Mouse (Mus musculus): ENCODE measurements around the gene Ubald2.
"Not testable (repeated sequence)": the region's sequence is repeated elsewhere in the genome, so short reads cannot be mapped to it uniquely, and the experiment has no call there.

The Ubald2 gene

DNA sequence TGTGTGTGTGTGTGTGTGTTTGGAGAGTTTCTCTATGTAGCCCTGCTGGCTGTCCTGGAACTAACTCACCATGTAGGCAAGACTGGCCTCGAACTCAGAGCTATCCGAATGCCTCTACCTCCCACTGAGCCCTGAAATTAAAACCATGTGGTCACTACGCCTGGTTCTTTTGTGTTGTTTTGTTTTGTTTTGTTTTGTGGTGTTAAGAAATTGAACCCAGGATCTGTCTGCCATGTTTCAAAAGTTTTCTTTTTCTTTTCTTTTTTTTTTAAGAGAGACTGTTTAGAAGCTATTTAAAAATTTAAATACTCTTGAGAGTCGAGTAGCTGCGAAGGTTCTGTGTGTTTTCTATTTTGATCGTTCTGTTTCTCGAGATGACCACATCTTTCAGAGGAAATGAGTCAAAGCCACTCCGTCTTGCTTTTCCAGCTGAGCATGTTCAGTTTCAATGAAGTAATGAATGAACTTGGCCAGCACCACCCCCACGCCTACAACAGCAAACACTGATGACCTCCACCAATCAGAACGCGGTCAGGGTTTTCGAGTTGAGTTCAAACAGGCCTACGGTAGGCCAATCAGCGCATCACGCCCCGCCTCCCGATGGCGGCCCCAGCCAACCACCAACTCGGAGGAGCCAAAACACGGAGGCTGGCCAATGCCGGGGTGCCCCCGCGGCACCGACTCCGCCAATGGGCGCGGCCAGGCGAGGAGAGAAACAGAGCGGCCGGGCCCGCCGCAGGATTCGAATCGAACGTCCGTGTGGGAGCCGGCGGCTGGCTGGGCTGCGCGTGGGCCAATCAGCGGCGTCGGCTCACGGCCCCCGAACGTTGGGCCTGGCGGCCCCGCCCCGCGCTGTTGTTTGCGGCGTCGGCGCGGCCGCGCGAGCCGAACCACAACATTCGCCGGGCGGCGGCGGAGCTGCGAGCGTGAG, at the start of gene Ubald2:
Gene Ubald2 (plus strand): TSS at position 739 of the 931 bp plus-strand sequence.
- DNase-seq (ENCODE audit: low spot score in 2 of 2): peak; percentile 98 to 100

DNA sequence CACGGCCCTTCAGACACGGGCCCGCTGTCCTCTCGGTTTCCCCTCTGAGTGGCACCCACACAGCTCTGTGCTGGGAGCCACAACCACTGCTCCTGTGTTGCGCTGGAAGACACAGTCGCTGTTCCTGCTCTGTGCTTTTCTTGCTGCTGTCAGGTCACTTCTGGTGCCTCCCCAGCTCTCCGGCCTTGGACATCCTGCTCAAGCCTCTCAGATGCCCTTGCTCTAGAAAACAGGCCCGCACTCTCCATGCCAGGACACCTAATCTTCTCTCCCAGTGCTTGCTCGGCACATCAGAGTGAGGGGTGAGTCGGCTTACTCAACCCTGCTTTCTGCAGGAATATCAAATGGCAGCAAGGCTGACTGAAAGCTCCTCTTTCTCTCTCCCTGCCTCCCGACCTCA, 49.7 kb upstream of the Ubald2 start:
- no peak for DNase-seq (ENCODE audit: low spot score in 2 of 2)

DNA sequence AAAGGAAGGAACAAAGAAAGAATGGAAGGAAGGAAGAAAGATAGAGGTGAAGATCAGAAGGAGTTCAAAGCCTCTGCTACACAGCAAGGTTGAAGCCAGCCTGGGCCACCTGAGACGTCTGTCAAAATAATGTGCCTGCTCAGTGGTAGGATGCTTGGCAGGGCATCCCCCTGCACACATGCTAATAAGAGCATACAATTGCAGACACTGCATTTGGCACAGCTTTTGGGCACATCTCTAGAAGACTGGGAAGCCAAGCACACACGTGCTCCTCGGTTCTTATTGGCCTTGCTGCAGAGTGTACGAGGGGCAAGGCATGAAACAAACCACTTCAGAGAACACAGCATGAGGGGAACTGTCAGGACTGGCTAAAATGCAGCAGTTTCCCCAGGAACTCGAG, 47.9 kb upstream of the Ubald2 start:
- no peak for DNase-seq (ENCODE audit: low spot score in 2 of 2)

DNA sequence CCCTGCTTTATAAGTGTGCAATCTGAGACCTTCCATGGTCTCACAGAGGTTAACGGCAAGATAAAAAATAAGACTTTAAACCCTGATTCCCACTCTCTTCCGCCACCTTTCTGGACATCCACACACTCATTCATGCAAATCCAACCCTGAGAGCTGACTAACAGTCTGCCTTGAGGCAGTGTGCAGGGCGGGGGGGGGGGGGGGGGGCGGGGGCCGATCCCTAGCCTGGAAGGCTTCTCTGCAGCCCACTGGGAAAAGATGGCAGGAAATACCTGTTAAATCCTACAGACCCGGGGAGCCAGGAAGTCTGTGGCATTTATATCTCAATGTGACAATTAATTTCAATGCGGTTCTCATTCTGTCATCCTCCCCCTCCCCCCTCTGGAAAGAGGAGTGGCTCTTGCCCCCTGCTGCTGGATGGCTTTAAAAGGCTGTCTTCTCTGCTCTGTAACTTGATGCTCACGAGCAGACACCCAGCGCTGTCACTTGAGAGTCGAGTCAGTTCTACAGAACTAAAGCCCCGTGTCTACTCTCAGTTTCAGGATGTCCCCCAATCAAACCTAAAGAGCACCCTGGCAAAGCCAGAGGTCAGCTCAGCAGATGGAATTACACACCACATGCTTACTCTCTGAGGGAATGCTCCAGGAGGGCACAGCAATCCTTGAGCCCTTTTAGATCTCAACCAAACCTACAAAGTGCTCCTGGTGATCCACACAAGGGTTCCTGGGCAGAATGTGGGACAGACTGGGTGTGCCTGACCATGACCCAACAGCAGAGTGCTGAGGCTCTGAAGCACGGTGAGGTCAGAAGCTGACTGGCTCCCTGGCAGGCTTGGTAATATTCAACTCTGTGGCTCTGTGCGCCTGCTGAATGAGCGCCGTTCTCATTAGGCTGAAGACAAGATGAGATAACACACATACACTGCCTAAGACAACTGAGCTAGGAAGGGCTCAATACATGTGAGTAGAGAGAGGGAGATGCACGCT, 46.5 kb upstream of the Ubald2 start:
- no peak for DNase-seq (ENCODE audit: low spot score in 2 of 2)

DNA sequence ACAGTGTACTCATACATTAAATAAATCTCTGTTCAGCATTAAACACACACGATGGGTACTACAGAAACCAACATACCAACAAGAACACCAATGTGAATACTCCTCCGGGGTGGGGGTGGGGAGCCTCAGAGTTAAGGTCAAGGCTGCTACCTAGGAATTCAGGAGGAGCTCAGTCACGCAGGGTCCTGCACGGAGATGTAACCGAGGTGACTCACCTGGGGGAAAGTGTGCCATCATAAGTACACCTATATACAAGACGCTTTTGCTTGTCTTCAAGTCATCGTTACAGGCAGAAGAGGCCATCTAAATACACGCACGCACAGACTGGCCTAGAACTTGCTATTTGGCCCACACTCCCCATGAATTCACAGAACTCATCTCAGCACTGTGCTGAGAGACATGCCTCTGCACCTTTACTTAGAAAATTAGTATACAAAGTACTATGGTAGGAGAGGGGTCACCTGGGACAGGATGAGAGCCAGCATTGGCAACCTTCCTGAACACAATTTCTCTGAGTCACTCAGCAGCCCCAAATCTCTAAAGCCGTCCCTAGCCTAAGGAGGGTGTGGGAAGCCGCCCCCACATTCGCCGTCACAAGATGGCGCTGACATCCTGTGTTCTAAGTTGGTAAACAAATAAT, 44.9 kb upstream of the Ubald2 start:
- peak in 1 of 2 experiments; percentile 33 for DNase-seq (ENCODE audit: low spot score in 2 of 2)

DNA sequence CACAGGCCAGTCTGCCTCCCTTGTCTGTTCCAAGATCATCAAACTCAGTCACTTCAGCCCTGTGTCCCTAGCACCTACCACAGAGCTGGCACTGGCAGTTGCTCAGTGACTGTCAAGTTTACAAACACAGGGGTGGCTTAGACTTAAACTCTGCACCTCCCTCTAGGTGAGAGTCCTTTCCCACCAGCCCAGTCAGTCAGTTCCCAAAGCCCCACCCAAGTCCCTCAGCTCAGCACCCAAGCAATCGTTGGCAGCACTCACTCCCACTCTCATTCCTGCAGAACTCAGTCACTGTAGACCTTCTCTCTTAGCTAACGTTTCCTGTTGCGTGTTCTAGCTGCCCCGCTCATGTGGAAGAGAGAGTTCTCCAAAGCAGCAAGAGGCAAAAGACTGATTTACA, 39.1 kb upstream of the Ubald2 start:
- no peak for DNase-seq (ENCODE audit: low spot score in 2 of 2)

DNA sequence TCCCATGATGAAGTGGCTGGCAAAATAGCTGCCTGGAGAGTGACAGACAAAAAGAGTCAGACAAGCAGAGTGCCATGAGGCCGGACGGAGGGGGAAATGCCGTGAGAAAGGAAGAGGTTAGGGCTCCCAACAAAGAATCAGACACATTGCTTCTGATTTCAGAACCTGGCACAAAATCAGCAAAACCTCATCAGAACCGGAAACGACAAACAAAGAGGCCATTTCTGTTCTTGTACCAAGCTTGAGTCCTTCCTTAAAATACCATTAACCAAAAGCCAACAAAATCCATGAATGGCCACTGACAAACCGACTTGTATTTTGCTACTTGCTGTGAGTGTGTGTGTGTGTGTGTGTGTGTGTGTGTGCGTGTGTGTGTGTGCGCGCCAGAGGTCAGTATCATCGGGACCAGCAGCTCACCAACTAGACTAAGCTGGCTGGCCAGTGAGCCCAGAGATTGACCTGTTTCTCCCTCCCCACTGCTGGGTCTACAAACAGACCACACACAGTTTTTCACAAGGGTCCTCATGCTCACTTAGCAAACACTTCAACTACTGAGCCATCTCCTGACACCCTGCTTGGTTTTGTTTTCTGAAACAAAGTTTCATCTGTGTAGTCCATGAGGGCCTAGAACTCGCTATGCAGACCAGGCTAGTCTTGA, 37.5 kb upstream of the Ubald2 start:
- no peak for DNase-seq (ENCODE audit: low spot score in 2 of 2)

DNA sequence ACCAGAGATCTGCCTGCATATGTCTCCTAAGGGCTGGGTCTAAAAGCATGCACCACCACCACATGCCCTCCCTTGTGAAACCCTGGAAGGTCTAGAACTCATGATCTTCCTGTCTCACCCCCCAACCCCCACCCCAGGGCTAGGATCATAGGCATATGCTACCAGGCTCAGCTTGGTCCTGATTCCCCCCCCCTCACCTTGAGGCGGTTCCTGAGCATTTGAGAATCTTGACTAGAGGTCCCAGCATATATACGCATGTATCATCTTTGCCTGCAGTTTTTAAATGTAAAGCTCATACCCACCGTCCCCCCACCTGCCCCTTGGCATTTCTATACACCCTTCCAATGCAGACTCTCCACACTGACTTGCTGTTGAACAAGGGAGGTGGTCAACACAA, 37.0 kb upstream of the Ubald2 start:
- no peak for DNase-seq (ENCODE audit: low spot score in 2 of 2)

DNA sequence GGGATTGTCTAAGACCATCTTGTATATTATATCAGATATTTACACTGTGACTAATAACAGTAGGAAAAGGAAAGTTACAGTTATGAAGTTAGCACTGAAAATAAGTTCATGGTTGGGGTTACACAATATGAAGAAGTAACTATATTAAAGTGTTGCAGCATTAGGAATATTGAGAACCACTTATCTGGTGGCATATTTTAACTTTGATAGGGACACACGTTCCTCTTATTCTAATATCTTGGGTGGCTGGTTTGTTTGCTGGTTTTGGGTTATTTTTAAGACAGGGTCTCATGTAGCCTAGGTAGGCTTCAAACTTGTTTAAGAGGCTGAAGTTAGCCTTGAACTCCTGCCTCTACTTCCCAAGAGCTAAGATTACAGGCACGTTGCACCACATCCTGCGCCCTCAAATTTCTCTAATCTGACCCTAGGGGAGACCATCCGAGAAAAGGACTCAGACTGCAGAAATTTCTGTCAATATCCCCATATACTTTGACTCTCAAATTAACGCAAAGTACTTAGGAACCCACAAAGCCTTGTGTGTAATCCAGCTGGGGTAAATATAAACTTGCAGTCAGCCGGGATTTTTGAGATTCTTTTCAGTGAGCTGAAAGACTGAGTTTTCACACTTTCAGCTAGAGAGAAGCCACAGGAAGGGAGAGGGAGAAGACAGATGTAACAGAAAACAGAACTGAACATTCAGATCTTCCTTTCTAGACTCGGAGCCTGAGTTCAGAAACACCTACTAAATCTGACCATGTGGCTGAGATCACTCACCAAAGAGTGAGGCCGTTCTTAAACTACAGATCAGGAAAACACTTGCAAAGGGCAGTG, 36.2 kb upstream of the Ubald2 start:
- no peak for DNase-seq (ENCODE audit: low spot score in 2 of 2)

DNA sequence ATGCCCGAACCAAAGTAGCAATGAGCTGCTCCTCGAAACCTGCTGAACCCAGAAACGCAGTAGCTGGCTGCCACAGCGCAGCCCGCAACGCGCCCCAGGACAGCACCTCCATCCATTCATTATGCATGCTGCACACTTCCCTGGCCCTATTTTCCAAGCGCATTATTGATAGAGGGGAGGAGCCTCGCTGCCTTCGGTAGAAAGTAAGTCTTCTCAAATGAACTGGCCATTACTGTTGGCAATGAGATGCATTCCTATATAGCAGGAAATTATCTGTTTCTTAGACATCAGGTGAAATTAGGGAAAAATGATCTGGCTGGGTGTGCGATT, 35.6 kb upstream of the Ubald2 start:
- no peak for DNase-seq (ENCODE audit: low spot score in 2 of 2)

DNA sequence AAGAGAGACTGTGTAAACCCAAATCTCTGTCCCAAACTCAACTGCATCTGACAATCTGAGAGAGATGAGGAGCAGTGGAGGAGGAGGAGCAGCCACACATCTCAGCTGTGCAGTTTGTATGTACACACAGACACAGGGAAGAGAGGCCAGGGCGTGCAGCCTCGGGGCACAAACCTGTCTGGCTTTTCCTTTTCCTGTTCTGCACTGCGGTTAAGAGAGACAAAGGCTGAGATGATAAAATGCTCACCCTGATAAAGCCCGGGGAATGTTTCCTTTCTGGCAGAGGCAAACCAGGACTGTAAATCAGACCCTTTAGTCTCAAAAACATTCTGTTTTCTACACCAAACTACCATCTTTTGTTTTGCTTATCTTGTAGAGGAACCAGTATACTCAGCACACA, 33.3 kb upstream of the Ubald2 start:
- no peak for DNase-seq (ENCODE audit: low spot score in 2 of 2)

DNA sequence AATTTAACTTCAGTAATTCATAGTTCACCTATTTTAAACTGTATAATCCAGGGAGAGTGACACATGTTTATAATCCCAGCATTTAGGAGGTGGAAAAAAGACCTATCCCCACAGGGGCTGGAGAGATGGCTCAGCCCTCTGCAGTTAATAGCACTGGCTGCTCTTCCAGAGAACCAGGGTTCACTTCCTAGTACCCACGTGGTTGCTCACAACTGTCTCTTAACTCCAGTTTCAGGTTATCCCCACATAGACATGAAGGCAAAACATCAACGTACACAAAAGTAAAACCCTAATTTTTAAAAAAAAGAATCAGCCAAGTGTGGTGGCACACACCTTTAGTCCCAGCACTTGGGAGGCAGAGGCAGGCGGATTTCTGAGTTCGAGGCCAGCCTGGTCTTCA, 28.3 kb upstream of the Ubald2 start:
- no peak for DNase-seq (ENCODE audit: low spot score in 2 of 2)

DNA sequence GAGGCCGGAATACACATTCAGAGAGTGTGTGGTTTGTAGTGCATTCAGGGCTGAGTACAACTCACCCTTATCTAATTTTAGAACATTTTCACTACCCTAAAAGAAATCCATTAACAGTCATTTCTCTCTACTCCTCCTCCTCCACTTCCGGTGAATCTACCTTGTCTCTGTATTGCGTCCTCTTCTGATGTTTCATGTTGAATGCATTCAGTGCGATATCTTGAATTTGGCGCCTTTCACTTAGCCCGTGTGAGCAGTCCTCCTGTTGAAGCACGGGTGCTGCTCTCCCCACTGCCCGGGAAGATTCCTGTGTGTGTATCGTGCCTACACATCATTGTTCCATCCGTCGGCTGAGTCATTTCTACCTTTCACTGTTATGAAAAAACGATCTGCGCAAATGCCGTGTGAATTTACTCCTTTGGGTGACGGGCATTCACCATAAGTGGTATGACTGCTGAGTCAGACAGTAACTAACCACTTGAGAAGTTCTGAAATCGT, 27.6 kb upstream of the Ubald2 start:
- DNase-seq (ENCODE audit: low spot score in 2 of 2): no peak

DNA sequence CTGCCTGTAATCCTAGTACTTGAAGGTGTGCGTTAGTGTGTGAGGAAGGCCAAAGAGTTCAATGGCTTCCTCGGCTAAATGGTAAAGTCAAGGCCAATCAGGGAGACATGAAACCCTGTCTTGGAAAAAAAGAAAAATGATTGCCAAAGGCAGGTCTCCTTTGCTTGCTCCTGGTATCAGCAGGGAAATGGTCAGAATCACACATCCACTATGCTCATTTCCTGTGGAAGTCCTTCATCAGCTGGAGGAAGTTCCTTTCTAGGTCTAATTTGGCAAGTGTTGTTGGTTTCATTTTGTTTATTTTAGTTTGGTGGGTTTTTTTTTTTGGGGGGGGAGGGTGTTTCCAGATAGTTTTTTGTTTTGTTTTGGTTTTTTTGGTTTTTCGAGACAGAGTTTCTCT, 24.9 kb upstream of the Ubald2 start:
- no peak for DNase-seq (ENCODE audit: low spot score in 2 of 2)

DNA sequence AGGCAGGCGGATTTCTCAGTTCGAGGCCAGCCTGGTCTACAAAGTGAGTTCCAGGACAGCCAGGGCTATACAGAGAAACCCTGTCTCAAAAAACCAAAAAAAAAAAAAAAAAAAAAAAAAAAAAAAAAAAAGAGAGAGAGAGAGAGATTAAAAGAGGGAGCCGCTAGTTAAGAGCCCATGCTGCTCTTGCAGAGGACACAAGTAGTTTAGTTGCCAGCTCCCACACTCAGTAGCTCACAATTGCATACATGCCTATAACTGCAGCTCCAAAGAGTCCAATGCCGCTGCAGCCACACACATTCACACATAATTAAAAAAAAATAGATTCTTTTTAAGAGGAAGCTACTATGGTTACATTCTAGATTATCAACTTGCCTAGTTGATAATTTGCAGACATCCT, 23.5 kb upstream of the Ubald2 start:
- DNase-seq (ENCODE audit: low spot score in 2 of 2): not testable (repeated sequence)

DNA sequence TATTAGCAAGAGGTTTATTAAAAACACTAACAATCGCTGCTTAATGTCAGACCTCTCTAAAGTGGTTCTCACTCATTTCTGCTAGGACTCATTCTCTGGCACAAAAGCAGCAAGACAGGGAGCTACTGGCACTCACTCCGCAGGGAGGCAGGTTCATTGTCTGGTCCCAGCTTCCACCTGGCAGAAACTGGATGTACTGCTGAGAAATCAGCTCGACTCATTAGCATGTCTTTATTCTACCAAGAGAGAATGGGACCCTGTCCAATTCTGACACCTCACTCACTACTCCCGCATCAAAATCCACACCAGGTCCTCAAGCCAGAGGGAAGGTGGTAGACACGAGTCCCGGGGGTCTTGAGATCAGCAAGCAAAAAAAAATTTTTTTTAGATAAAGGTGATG, 22.3 kb upstream of the Ubald2 start:
- no peak for DNase-seq (ENCODE audit: low spot score in 2 of 2)

DNA sequence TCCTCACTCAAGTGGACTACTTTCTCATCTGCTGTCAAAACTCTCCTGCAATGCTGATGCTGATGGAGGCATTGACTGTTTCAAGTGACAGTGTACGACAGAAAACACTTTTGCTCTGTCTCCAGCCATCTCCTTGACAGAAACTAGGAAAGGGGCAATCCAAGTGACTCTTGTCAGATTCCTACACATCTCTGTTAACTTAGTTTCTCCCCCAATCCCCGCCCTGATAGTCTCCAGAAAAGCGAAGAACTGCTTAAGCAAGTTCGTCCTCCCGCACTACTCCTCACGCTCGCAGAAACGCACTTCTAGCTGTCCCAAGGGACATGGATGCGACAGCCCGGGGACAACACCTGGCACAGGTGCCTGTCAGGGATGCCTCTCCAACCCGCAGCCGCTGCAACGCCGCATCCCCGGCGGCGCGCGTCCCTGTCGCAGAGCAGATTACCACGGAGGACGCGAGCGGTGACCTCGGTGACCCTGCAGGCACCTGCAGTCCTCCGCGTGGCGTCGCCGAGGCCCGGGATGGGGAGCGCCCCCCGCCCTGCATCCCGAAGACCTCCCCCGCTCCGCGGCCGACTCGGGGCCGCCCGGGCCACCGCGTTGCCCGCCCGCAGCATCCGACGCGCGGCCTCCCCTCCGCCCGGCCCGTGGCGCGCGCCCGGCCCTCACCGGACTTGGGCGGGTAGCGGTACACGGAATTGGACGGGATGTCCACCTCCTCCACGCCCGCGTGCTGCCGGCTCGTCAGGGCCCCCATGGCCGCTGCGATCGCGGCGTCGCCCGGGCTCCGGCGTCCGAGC, 21.7 kb upstream of the Ubald2 start:
- no peak for DNase-seq (ENCODE audit: low spot score in 2 of 2)

DNA sequence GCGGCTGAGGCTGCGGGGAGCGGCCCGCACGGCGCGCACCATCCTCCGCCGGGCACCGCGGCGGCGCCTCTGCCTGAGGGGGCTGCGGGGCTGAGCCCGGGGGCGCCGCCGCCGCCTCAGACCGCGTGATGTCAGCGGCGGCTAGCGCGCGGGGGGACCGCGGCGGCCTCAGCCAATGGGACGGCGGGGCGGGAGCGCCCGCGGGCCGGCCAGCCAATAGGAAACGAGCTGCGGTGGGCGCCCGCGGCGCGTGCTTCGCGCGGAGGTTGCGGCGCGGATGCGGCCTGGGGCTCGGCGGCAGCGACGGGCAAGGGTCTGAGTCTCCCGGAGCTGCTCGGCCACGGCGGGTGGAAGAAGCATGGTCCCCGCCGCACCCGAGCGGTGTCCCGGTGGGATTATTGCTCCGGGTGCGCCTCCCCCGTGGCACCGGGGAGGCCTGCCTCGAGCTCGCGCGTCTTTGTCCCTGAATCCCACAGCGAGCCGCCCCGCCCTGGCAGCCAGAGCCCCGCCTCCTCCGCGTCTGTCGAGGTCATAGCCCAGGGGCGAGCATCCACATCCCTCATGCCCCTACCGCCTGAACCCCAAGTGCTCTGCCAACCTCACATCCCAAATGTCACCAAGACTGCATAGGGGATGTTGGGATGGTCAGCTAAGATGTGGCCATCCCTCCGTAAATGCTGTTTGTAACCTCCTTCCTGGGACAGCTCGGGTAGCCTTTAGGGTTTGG, 20.8 kb upstream of the Ubald2 start, which contains the start of gene Rnf157:
Gene Rnf157 (minus strand): TSS at position 129 of the 727 bp plus-strand sequence.
- peak; percentile 60 to 69 for DNase-seq (ENCODE audit: low spot score in 2 of 2)

DNA sequence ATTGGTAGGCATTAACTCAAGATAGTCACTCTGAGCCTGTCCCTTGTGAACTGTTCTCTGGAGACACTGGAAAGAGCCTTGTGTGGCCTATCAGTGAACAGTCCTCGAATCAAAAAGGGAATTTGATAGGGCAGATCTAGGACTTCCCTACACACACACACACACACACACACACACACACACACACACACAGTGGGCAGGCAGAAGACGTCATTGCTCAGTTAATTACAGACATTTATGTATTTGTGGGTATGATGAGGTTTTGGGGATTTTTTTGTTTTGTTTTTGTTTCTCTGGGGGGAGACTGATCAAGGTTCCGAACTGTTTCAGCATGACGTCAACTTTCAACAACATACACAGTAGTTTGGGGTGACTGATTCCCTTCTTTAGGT, 20.3 kb upstream of the Ubald2 start:
- no peak for DNase-seq (ENCODE audit: low spot score in 2 of 2)

Data from urinary bladder, postnatal 36 days (tissue).